Mouse (Mus musculus) adrenal gland, adult 8-10 months (tissue): ENCODE data around the gene Esp4. TPM values are rescaled to one million over a fixed set of nuclear protein-coding genes. Genes with fewer than 3 reads are reported as not detected.
"Not testable (repeated sequence)": the region's sequence is repeated elsewhere in the genome, so short reads cannot be mapped to it uniquely, and the experiment has no call there.

Experiments used
- DNase-seq: peaks from one replicate; pipeline ENCODE4 v3.0.0; 2022
- total RNA-seq, 4 experiments: library from RNA; stranded (reverse); gene quantifications; 2 replicates each; pipeline ENCODE4 v1.2.4; 2022

Esp4 gene
- total RNA-seq, result not detected

- no peak for DNase-seq
Measured at GRCm38 (mm10) chr17:40598294-40598693, at the start of gene Esp4. Gene Esp4, plus strand, starts transcription at chr17:40598594.

- DNase-seq, result no peak
Measured at GRCm38 (mm10) chr17:40553470-40553869, 44.9 kb upstream of the Esp4 start.

DNA sequence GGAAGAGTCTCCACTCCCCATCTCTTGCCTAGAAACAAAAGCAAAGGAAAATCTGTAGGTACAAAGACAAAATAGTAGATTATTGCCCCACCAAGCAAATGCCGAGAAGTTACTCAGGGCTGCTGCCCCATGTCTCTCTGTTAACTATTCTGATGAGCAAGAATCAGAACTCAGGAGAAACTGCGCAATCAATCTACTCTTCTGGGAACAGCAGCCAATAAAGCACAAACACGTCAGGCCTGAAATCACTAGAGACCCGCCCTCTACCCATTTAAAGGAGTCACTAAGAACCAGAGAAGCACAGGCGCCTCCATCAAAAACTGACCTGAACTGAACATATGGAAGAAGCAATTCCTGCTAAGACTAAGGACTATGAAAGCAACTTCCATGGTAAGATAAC, 37.2 kb upstream of the Esp4 start, which contains the start of gene Esp6:
Gene Esp6, plus strand, starts transcription at position 301 of the 400 bp plus-strand sequence.
- DNase-seq, result no peak

DNA sequence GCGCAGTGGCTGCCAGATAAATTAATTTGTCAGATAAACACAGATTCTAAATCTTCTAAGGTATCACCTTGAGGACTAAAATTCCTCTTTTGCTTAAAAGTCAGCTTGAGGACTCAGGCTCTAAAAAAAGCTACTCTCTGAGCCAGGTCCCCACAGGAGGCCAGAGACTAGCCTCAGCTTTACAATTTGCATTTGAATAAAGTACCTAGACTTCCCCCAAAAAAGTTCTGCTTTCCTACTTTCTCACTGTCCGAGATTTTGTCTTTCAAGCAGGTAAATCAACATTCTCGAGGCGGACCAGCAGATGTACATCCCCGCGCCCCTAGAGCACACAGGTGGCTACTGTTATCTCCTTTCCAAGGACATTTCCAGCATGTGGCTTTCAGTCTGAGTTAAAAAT, 14.5 kb upstream of the Esp4 start:
- not testable (repeated sequence) for DNase-seq

DNA sequence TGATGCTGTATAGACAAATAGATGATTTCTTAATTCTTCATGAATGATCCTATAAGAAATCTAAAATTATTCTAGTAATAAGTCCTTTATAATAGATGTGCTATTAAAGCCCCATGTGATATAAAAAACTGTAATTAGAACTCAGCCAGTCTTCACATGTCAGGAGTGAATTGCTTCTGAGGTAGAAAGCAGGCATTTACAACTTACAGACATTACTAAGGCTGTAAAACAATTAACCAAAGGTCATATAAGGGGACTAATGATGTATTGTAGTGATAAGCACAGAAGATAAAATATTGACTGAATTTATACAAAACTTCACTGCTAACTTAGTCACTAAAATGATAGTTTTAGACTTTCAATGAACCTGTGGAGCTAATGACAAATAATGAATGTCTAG, 7.1 kb upstream of the Esp4 start:
- no peak for DNase-seq

DNA sequence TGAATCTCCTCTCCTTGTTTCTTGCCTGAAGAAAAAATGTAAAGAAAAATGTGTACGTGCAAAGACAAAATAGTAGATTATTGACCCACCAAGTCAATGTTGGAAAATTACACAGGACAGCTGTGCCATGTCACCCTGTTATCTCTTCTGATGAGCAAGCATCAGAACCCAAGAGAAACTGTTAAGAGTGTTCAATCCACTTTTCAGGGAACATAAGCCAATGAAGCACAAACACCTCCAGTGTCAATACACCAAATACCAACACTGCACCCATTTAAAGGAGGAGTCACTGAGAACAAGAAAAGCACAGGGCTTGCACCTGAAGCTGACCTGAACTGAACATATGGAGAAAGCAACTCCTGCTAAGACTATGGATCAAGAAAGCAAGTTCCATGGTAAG, 33.4 kb downstream of the Esp4 start, which contains the start of gene Esp3:
Gene Esp3, plus strand, starts transcription at position 301 of the 400 bp plus-strand sequence.
- DNase-seq, result not testable (repeated sequence)

Other genes with a start within 250 kb of the Esp4 start
- gene Esp8, start 78.6 kb upstream of the Esp4 start, total RNA-seq, result not detected
- gene Esp6, start 37.1 kb upstream of the Esp4 start, total RNA-seq, result not detected
- gene Esp3, start 33.5 kb downstream of the Esp4 start, total RNA-seq, result not detected
- gene Esp1, start 128.5 kb downstream of the Esp4 start, total RNA-seq, result not detected
- not detected for gene Crisp2, start 208.4 kb downstream of the Esp4 start, total RNA-seq
- not detected for gene Rhag, start 212.5 kb downstream of the Esp4 start, total RNA-seq